8 mouse cellular contexts compared by ENCODE assay signal in genomic region chr16:32332556-32333511, GRCm38 (mm10). TPM values are rescaled to one million over a fixed set of nuclear protein-coding genes. Genes with fewer than 3 reads are reported as not detected.
DNase-seq lines count a peak whose midpoint lies in the region; TF ChIP-seq lines count a peak whose summit lies in the region.

No protein-coding gene starts in this region.

- 0 out of 2 replicates have a peak overlapping the region, but pooled peaks have one; percentile 90 for H3K27ac ChIP-seq in cortical plate, adult 2 months (ENCODE audit: insufficient read depth, low read length)
- H3K27ac ChIP-seq in midbrain, embryonic 10.5 days (replicated peaks), result peak overlapping the region; percentile 99
- H3K27ac ChIP-seq in small intestine, adult 2 months (ENCODE audit: insufficient read depth, low read depth, low read length), result peak overlapping the region; percentile 76

- peak; percentile 39 for DNase-seq in cerebellum, adult 11 months
- no peak for DNase-seq in cerebellum, adult 9-10 months
- peak; percentile 45 for DNase-seq in gastrocnemius, postnatal 10 days
- DNase-seq in induced T-regulatory cell, adult 2 months (ENCODE audit: low read depth), result peak; percentile 77
- peak; percentile 35 for DNase-seq in left cerebral cortex, postnatal 4 days
- no peak for DNase-seq in midbrain, embryonic 10.5 days (ENCODE audit: low spot score)

- H3K36me3 ChIP-seq in midbrain, embryonic 10.5 days, result no peaks in the 10 kb centered on the region
- no peaks in the 10 kb centered on the region for H3K36me3 ChIP-seq in small intestine, adult 2 months (ENCODE audit: control insufficient read depth, insufficient read depth, low read length)

- peak overlapping the region; percentile 89 for H3K4me3 ChIP-seq in cortical plate, adult 2 months (ENCODE audit: insufficient read depth, low read length)
- peak overlapping the region; percentile 97 for H3K4me3 ChIP-seq in midbrain, embryonic 10.5 days
- peak overlapping the region; percentile 80 for H3K4me3 ChIP-seq in small intestine, adult 2 months (ENCODE audit: low read depth, low read length)

- WGBS in midbrain, embryonic 10.5 days, result under 1% methylated on average over 54 of the region's 54 CpGs
- under 1% methylated on average over 54 of the region's 54 CpGs for WGBS in small intestine, adult 2 months

- TF ChIP-seq CTCF in cortical plate, adult 2 months (IDR thresholded peaks at IDR 0.05; ENCODE audit: extremely low read depth, insufficient read depth, low read length), result no peak
- TF ChIP-seq CTCF in small intestine, adult 2 months (IDR thresholded peaks at IDR 0.05; ENCODE audit: extremely low read depth, insufficient read length, insufficient replicate concordance, low read depth, low read length), result no peak

- intact Hi-C loops in left cerebral cortex, postnatal 4 days (cut with DNase I), result no loop called here

- H3K4me1 ChIP-seq in cortical plate, adult 2 months (ENCODE audit: control insufficient read depth, insufficient read depth, low read length), result peaks cover 5% of the 10 kb centered on the region; the same call in 1 of the 2 replicates
- H3K4me1 ChIP-seq in midbrain, embryonic 10.5 days, result peaks cover 25% of the 10 kb centered on the region
- no peaks in the 10 kb centered on the region for H3K4me1 ChIP-seq in small intestine, adult 2 months (ENCODE audit: control insufficient read depth, insufficient read depth, insufficient read length, low read length)

- no peaks in the 10 kb centered on the region for H3K9me3 ChIP-seq in midbrain, embryonic 10.5 days (replicated peaks)

- no peaks in the 10 kb centered on the region for H3K27me3 ChIP-seq in midbrain, embryonic 10.5 days (ENCODE audit: low read depth, poor library complexity, severe bottlenecking)
- H3K27me3 ChIP-seq in small intestine, adult 2 months (ENCODE audit: control insufficient read depth, insufficient read depth, low read length), result no peaks in the 10 kb centered on the region

- no peak for TF ChIP-seq POLR2A in cortical plate, adult 2 months (IDR thresholded peaks at IDR 0.05; ENCODE audit: extremely low read depth, insufficient read depth, low read length)
- peak; percentile 41; the same call in 1 of the 2 replicates for TF ChIP-seq POLR2A in small intestine, adult 2 months (IDR thresholded peaks at IDR 0.05; ENCODE audit: low read depth, low read length)

RNA-seq across cellular contexts. Expression of gene Ubxn7, which starts 0.8 kb away (rescaled TPM):
- 16.1 and 17.1 TPM in 2 replicates for polyA plus RNA-seq in cortical plate, adult 2 months (2012; rRNA removed)
- 10 to 100 TPM; 25.3 to 31.1 TPM for total RNA-seq in gastrocnemius, postnatal 10 days (2021)
- total RNA-seq in left cerebral cortex, postnatal 4 days (2021), result 10 to 100 TPM; 73.2 to 77.9 TPM
- 25.7 and 28.5 TPM in 2 replicates for polyA plus RNA-seq in midbrain, embryonic 10.5 days (2016; fragmentation: Nextera tagmentation; extraction: Ambion mirVana)
- 6.1 and 6.4 TPM in 2 replicates for polyA plus RNA-seq in small intestine, adult 2 months (2012; rRNA removed)

RNA-seq across cellular contexts. Expression of gene Rnf168, which starts 55.6 kb away (rescaled TPM):
- 15.2 and 16.4 TPM in 2 replicates for polyA plus RNA-seq in cortical plate, adult 2 months (2012; rRNA removed)
- 10 to 100 TPM; 11.6 to 13.4 TPM for total RNA-seq in gastrocnemius, postnatal 10 days (2021)
- 10 to 100 TPM; 34.4 to 34.6 TPM for total RNA-seq in left cerebral cortex, postnatal 4 days (2021)
- 34.6 and 35.2 TPM in 2 replicates for polyA plus RNA-seq in midbrain, embryonic 10.5 days (2016; fragmentation: Nextera tagmentation; extraction: Ambion mirVana)
- 3.6 and 5.5 TPM in 2 replicates for polyA plus RNA-seq in small intestine, adult 2 months (2012; rRNA removed)

Comparison
In these comparisons a context has a peak if more than half of its experiments do, and no peak if none do; other contexts are left out.
1. DNase-seq: peak in cerebellum, adult 11 months (single experiment), gastrocnemius, postnatal 10 days (single experiment), induced T-regulatory cell, adult 2 months (single experiment) and left cerebral cortex, postnatal 4 days (single experiment); none in cerebellum, adult 9-10 months (single experiment) and midbrain, embryonic 10.5 days (single experiment).
2. Peak in every context shown above with its lines, with median percentiles within 50 percentile points of each other: H3K27ac ChIP-seq and H3K4me3 ChIP-seq.